Mouse (Mus musculus): Measurements from ENCODE around the gene Tmem26.

DNA sequence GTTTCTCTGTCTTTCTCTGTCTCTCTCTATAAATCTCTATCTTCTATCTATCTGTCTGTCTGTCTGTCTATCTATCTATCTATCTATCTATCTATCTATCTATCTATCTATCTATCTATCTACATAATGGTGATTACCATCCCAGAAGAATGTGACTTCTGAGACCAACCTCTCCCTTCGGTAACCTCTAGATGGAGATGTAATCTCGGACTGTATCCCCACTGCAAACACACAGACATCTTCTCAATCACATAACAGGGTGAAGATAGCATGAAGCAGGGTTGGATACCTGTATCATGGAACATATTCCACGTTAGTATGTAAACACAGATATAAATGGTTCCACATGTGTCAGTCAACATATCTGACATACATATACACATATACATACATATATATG lies 5.1 kb upstream of the Tmem26 start:
- TF ChIP-seq POLR2A (IDR thresholded peaks at IDR 0.05; ENCODE audit: borderline replicate concordance, extremely low read depth, insufficient read depth, insufficient read length, poor library complexity, severe bottlenecking) (no peak), CTCF (IDR thresholded peaks at IDR 0.05; ENCODE audit: borderline replicate concordance, extremely low read depth, insufficient read depth, insufficient read length) (no peak)

Data from brain, embryonic 14.5 days (tissue).